Mouse (Mus musculus) gastrocnemius, adult 2 months (tissue): ENCODE data around the gene Cd96. TPM values are rescaled to one million over a fixed set of nuclear protein-coding genes. Genes with fewer than 3 reads are reported as not detected.

Experiments used
- DNase-seq: peaks from one replicate; pipeline ENCODE4 v3.0.0; 2022
- H3K27ac ChIP-seq: fragments of 200-600 bp; 2 replicates; pipeline ENCODE4 v1.8.1; 2022; ENCODE audit warnings: mild to moderate bottlenecking
- H3K4me3 ChIP-seq: fragments of 200-600 bp; 2 replicates; pipeline ENCODE4 v1.8.1; 2022; ENCODE audit warnings: mild to moderate bottlenecking, moderate library complexity
- CTCF ChIP-seq: fragments of 200-600 bp; IDR thresholded peaks from 2 replicates; pipeline ENCODE4 v1.8.1; 2022; ENCODE audit warnings: antibody characterized with exemption, mild to moderate bottlenecking, moderate library complexity
- intact Hi-C: fragments of 180-260 bp; cut with DNase I; formaldehyde crosslinking; loops from one replicate; pipeline ENCODE4 v1.15.1; 2025
- total RNA-seq, 2 experiments: library from RNA; stranded (reverse); gene quantifications; 2 replicates each; pipeline ENCODE4 v1.2.3; 2021

The Cd96 gene
- total RNA-seq, 2 experiments from 2014 or later, result not detected

DNA sequence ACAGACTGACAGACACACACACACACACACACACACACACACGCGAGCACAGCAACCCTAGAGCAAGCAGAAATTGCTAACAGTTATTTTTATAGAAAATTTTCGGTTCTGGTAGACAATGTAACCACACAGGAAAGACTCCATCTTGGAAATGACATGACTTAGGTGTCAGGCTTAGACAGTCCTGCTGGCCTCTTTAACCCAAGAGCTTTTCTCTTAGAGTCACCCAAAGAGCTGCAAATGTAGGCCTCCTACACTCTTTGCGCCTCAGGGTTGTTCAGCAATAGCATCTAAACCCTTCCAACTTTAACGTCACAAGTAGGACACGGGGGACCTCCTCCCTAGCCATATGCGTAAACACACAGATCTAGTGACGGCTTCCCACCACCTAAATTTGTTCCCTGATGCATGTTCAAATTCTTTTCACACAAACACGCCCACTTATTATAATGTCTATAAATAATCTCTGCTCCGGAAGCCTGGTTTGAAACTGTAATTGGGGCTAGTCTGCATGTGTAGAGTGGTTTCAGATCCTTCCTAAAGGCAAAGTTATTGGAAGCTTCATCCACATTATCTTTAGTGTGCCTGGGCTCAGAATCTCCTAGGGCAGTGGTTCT is 118.4 kb downstream of the Cd96 start:
- no peak for TF ChIP-seq CTCF
- no peak overlapping the region for H3K4me3 ChIP-seq
- DNase-seq, result no peak
- intact Hi-C loops, result no loop called here
- no peak overlapping the region for H3K27ac ChIP-seq

DNA sequence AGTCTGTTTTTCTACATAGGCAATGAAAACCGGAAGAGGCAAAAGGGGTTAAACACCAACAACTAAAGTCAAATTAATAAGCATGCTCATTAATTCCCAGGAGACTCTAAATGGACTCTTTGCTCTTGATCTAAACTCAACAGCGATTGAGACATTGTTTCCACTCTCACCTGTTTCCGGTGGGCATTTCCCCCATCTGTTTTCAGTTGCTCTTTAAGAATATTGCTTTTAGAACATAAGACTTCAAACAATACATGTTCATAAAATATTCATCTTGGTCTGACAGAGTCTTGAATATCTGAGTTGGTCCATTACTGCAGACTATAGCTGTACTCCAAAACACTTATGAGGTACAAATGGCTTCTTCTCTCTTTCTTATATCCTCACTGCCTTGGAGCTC is 119.1 kb downstream of the Cd96 start:
- Histone ChIP-seq H3K27ac (no peak overlapping the region), H3K4me3 (no peak overlapping the region)
- no peak for TF ChIP-seq CTCF
- intact Hi-C loops, result no loop called here
- DNase-seq, result no peak

DNA sequence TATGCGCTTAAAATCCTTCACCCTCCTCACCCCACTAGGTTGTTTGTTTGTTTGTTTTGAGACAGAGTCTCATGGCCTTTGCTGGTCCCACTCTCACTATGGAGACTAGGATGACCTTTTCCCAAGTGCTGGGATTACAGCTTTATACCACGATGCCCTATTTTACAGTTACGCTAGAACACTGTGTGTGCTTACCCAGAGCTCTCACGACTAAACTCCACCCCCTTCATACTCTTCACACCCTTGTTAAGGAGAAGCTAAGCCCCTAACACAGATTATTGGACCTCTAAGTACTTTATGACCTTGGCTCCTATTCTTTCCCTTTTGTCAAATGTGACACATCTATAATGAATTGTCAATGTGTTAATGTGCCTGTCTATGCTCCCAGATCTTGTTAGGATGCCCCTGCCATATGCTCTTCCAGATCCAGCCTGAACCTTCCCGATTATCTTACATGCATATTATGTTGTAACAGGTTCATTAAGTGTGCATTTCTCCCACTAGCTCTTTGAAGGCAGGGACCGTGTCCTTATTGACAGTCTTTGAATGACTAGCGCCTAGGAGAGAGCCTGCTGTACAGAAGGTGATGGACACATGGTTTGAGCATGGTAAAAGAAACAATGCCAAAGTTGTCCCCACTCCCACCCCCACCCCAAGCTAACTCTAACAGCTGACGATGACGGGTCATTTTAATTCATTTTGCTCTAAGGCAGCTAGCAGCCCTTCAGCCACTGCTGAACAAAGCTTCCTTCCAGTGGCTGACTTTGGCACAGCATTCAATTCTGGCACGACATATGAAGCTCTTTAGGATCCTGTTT is 120.5 kb downstream of the Cd96 start:
- no peak for TF ChIP-seq CTCF
- H3K27ac ChIP-seq, result no peak overlapping the region
- DNase-seq, result no peak
- intact Hi-C loops, result no loop called here
- no peak overlapping the region for H3K4me3 ChIP-seq

DNA sequence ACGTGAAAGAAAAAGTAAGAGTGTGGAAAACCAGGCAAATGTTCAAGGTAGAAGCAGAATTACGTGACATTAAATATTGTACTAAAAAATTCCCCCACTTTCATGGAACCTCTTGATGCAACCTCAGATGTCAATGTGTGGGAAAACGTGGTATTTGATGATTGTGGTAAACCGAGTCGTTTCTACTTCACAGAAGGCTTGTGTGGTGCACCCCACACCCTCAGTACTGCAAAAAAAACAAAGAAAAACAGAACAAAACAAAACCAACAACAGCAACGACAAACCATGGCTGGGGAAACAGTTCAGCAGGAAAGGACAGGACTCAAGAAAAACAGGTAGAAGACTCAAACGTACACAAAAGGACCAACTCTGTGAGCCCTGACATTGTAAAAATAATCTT is 121.8 kb downstream of the Cd96 start:
- DNase-seq, result no peak
- intact Hi-C loops, result no loop called here
- TF ChIP-seq CTCF, result no peak

GRCm38 (mm10) chr16:45990901-45991676 is 129.0 kb downstream of the Cd96 start:
- no peak overlapping the region for H3K4me3 ChIP-seq
- intact Hi-C loops, result loop anchor here (5.0 kb wide), 1 partner anchor 106 kb away; no protein-coding TSS in a partner anchor
- H3K27ac ChIP-seq, result no peak overlapping the region
- TF ChIP-seq CTCF, result peak; percentile 39
- DNase-seq, result no peak

More for the DNA sequence above, 121.8 kb downstream of the Cd96 start:
- Histone ChIP-seq H3K4me3 (no peak overlapping the region), H3K27ac (no peak overlapping the region)

DNA sequence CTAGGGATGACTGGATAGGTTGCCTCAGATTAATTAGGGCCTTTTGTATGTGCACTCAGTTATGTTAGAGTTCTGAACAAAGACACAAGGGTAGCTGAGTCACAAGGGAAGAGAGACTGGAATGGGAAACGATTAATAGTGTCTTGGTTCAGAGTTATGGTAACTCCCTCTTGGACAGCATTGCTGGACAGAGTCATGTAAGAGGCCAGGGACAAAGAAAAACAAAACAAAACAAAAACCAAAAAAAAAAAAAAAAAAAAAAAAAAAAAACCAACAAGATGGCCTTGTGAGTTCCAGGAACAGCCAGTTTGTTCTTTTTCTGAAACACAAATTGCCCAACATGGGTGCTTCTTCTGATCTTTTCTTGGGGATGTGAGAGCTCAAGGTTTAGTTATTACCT is 133.8 kb downstream of the Cd96 start:
- no peak for DNase-seq
- Histone ChIP-seq H3K27ac (no peak overlapping the region), H3K4me3 (no peak overlapping the region)
- TF ChIP-seq CTCF, result no peak
- intact Hi-C loops, result no loop called here

Other genes starting within 250 kb of the Cd96 start
- gene Phldb2, start 166.7 kb downstream of the Cd96 start, total RNA-seq, result 1 to 10 TPM; 5.2 to 6.8 TPM
- under 1 TPM; 0.17 to 0.23 TPM for gene Plcxd2, start 110.0 kb downstream of the Cd96 start, total RNA-seq
- 10 to 100 TPM; 15.3 to 18.4 TPM for gene Gm4737, start 34.8 kb upstream of the Cd96 start, total RNA-seq